Mouse (Mus musculus) kidney, embryonic 16.5 days (tissue): ENCODE results near the gene Srsf2. TPM values are rescaled to one million over a fixed set of nuclear protein-coding genes. Genes with fewer than 3 reads are reported as not detected.
A peak's percentile ranks its signal among the peaks of the same experiment; 100 is the strongest.
"Not testable (repeated sequence)": the region's sequence is repeated elsewhere in the genome, so short reads cannot be mapped to it uniquely, and the experiment has no call there.

Experiments
- ATAC-seq: fragments of 200-750 bp; cut with Nextera tagmentation; 2 replicates; pipeline ENCODE4 v1.8.0; 2017; ENCODE audit warnings: moderate TSS enrichment; ENCODE audit not compliant: low FRiP score, low TSS enrichment
- H3K27ac ChIP-seq: fragments of 300-500 bp; sonication (generic); 2 replicates; pipeline ENCODE4 v1.5.1; 2014; ENCODE audit warnings: low read length
- H3K27me3 ChIP-seq: fragments of 300-500 bp; sonication (generic); 2 replicates; pipeline ENCODE4 v1.6.1; 2014; ENCODE audit warnings: low read length, control low read depth, mixed read lengths; ENCODE audit not compliant: insufficient read depth
- H3K36me3 ChIP-seq: fragments of 300-500 bp; sonication (generic); 2 replicates; pipeline ENCODE4 v1.6.1; 2014; ENCODE audit warnings: low read length, control low read depth, mixed read lengths; ENCODE audit not compliant: insufficient read depth
- H3K4me1 ChIP-seq: fragments of 300-500 bp; sonication (generic); 2 replicates; pipeline ENCODE4 v1.6.1; 2014; ENCODE audit warnings: low read length, control low read depth, mixed read lengths; ENCODE audit not compliant: insufficient read depth
- H3K4me2 ChIP-seq: fragments of 300-500 bp; sonication (generic); replicated peaks from 2 replicates; pipeline ENCODE4 v1.6.1; 2014; ENCODE audit warnings: low read depth, low read length
- H3K4me3 ChIP-seq: fragments of 300-500 bp; sonication (generic); 2 replicates; pipeline ENCODE4 v1.5.1; 2014; ENCODE audit warnings: mild to moderate bottlenecking, low read length
- H3K9ac ChIP-seq: fragments of 300-500 bp; sonication (generic); replicated peaks from 2 replicates; pipeline ENCODE4 v1.6.1; 2014; ENCODE audit warnings: low read length
- H3K9me3 ChIP-seq: fragments of 300-500 bp; sonication (generic); 2 replicates; pipeline ENCODE4 v1.6.1; 2016; ENCODE audit warnings: low read length, control low read depth
- WGBS: fragments of 180-500 bp; shearing (Covaris S2); extraction: QIAGEN DNeasy Blood & Tissue Kit; methylation state at CpG from one replicate; pipeline ENCODE4 v1.1.7; 2014; 5-methylcytosine and 5-hydroxymethylcytosine counted together
- polyA plus RNA-seq: library from polyadenylated mRNA; unstranded; fragments of >200 nt; fragmentation: Nextera tagmentation; extraction: Ambion mirVana; gene quantifications from 2 replicates; pipeline ENCODE4 v1.2.1, GENCODE M21; 2015

Gene Srsf2
- polyA plus RNA-seq, 1 experiment from 2014 or later, result 729 TPM

DNA sequence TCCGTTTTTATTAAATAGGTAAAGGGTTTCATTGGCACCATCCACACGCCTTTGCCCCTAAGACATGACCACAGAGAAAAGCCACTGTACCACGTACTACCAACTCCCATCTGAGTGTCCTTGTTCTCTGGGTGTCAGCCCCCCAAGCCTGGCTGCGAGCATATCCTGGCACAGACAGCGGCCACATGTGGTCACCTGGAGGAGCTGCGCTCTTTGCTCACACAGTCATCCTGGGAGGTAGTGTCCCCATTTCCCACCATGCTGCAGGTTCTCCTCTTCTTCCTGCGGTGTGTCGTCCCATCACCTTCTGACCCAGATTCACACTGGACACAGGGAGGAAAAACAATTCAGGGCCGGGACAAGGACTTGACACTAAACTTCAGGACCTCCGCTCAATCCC lies 15.5 kb downstream of the Srsf2 start:
- H3K9me3 ChIP-seq, result no peaks in the 10 kb centered on the region
- H3K4me1 ChIP-seq, result peaks cover 27% of the 10 kb centered on the region
- H3K9ac ChIP-seq, result no peak overlapping the region
- H3K27ac ChIP-seq, result no peak overlapping the region
- H3K4me3 ChIP-seq, result no peak overlapping the region
- ATAC-seq, result no peak
- no peaks in the 10 kb centered on the region for H3K27me3 ChIP-seq
- peaks cover 65% of the 10 kb centered on the region for H3K36me3 ChIP-seq
- 94% methylated on average over 10 of the region's 10 CpGs for WGBS
- H3K4me2 ChIP-seq, result no peak overlapping the region

- Histone ChIP-seq H3K36me3 (peaks cover 70% of the 10 kb centered on the region), H3K4me2 (no peak overlapping the region), H3K27me3 (no peaks in the 10 kb centered on the region), H3K9me3 (no peaks in the 10 kb centered on the region), H3K27ac (no peak overlapping the region), H3K4me1 (peaks cover 19% of the 10 kb centered on the region), H3K9ac (no peak overlapping the region), H3K4me3 (no peak overlapping the region)
- no peak for ATAC-seq
- 93% methylated on average over 4 of the region's 4 CpGs for WGBS
These were observed 16.6 kb downstream of the Srsf2 start for GRCm38 (mm10) chr11:116836283-116836682.

DNA sequence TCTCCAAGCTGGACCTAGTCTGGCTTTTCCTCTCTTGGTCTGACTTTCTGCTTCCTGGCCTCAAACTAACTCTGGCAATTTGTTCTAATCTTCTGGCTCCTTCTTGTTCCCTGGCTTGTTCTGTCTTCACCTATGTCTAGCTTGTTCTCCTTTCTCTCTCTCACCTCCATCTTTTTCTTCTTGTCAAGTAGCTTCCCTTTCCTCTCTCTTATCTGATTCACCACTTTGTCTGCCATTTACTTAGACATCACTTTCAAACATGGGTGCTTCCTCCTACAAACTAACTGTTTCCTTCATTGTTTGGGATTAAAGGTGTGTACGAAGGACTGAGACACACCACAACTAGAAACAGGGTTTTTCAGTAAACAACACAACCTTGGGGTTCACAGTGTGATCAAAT lies 17.9 kb downstream of the Srsf2 start:
- no peak overlapping the region for H3K9ac ChIP-seq
- no peaks in the 10 kb centered on the region for H3K27me3 ChIP-seq
- peaks cover 63% of the 10 kb centered on the region for H3K36me3 ChIP-seq
- no peak for ATAC-seq
- peaks cover 5% of the 10 kb centered on the region for H3K4me1 ChIP-seq
- H3K4me2 ChIP-seq, result no peak overlapping the region
- no peak overlapping the region for H3K27ac ChIP-seq
- no peaks in the 10 kb centered on the region for H3K9me3 ChIP-seq
- 89% methylated on average over 1 of the region's 1 CpGs for WGBS
- H3K4me3 ChIP-seq, result no peak overlapping the region

- no peak overlapping the region for H3K9ac ChIP-seq
- WGBS, result 45% methylated on average over 4 of the region's 4 CpGs
These were observed 20.7 kb downstream of the Srsf2 start for GRCm38 (mm10) chr11:116832172-116832685.

GRCm38 (mm10) chr11:116827534-116828165 lies 25.2 kb downstream of the Srsf2 start, which contains the start of gene Mxra7:
Gene Mxra7 (minus strand): TSS chr11:116828046.
- no peaks in the 10 kb centered on the region for H3K27me3 ChIP-seq
- no peaks in the 10 kb centered on the region for H3K9me3 ChIP-seq
- H3K27ac ChIP-seq, result peak within 1 kb of the TSS; percentile 63; the same call in 1 of the 2 replicates
- peaks cover 35% of the 10 kb centered on the region for H3K4me1 ChIP-seq
- H3K9ac ChIP-seq, result peak within 1 kb of the TSS; percentile 93
- WGBS, result under 1% methylated on average over 68 of the region's 71 CpGs
- H3K36me3 ChIP-seq, result peaks cover 8% of the 10 kb centered on the region; the same call in 1 of the 2 replicates
- peak within 1 kb of the TSS; percentile 94 for H3K4me2 ChIP-seq
- ATAC-seq, result peak; percentile 58
- H3K4me3 ChIP-seq, result peak within 1 kb of the TSS; percentile 76

More at GRCm38 (mm10) chr11:116832172-116832685, 20.7 kb downstream of the Srsf2 start:
- no peak overlapping the region for H3K4me2 ChIP-seq
- H3K4me1 ChIP-seq, result peaks cover 10% of the 10 kb centered on the region
- H3K27me3 ChIP-seq, result no peaks in the 10 kb centered on the region
- H3K27ac ChIP-seq, result no peak overlapping the region
- no peak overlapping the region for H3K4me3 ChIP-seq
- H3K9me3 ChIP-seq, result no peaks in the 10 kb centered on the region
- ATAC-seq, result no peak
- peaks cover 38% of the 10 kb centered on the region for H3K36me3 ChIP-seq

- H3K27me3 ChIP-seq, result no peaks in the 10 kb centered on the region
- peak overlapping the region; percentile 76 for H3K4me3 ChIP-seq
- peaks cover 6% of the 10 kb centered on the region; the same call in 1 of the 2 replicates for H3K36me3 ChIP-seq
- 41% methylated on average over 17 of the region's 17 CpGs for WGBS
- no peaks in the 10 kb centered on the region for H3K9me3 ChIP-seq
- peak overlapping the region; percentile 63; the same call in 1 of the 2 replicates for H3K27ac ChIP-seq
- peak overlapping the region; percentile 93 for H3K9ac ChIP-seq
- ATAC-seq, result peak; percentile 14; the same call in 1 of the 2 replicates
- peak overlapping the region; percentile 94 for H3K4me2 ChIP-seq
- peaks cover 36% of the 10 kb centered on the region for H3K4me1 ChIP-seq
These were observed 26.1 kb downstream of the Srsf2 start for GRCm38 (mm10) chr11:116826550-116827504.

- ATAC-seq, result no peak
- Histone ChIP-seq H3K9me3 (no peaks in the 10 kb centered on the region), H3K36me3 (no peaks in the 10 kb centered on the region), H3K4me3 (no peak overlapping the region), H3K4me1 (peaks cover 47% of the 10 kb centered on the region), H3K9ac (no peak overlapping the region), H3K27ac (0 out of 2 replicates have a peak overlapping the region, but pooled peaks have one; percentile 45), H3K4me2 (no peak overlapping the region; the same call in 1 of the 2 replicates), H3K27me3 (no peaks in the 10 kb centered on the region)
- WGBS, result 51% methylated on average over 4 of the region's 5 CpGs
These were observed 27.7 kb downstream of the Srsf2 start for GRCm38 (mm10) chr11:116825230-116825629.

DNA sequence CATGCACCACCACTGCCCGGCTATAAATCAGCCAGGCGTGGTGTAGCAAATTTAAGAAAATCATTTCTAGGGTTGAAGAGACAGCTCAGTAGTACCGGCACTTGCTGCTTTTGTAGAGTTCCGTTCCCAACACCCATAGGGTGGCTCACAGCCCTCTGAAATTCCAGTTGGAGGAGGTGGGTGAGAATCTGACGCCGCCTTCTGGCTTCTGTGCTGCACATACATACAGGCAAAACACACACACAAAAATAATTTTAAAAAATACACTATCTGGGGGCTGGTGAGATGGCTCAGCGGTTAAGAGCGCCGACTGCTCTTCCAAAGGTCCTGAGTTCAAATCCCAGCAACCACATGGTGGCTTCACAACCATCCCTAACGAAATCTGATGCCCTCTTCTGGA lies 29.0 kb downstream of the Srsf2 start:
- H3K9ac ChIP-seq, ATAC-seq, H3K36me3 ChIP-seq, H3K9me3 ChIP-seq, H3K27me3 ChIP-seq, H3K4me3 ChIP-seq, H3K4me2 ChIP-seq, H3K27ac ChIP-seq: not testable (repeated sequence)
- WGBS, result 96% methylated on average over 10 of the region's 10 CpGs
- peaks cover 47% of the 10 kb centered on the region for H3K4me1 ChIP-seq

GRCm38 (mm10) chr11:116823255-116823654 lies 29.6 kb downstream of the Srsf2 start:
- no peaks in the 10 kb centered on the region for H3K36me3 ChIP-seq
- no peaks in the 10 kb centered on the region for H3K9me3 ChIP-seq
- no peak overlapping the region for H3K9ac ChIP-seq
- H3K27ac ChIP-seq, result no peak overlapping the region
- H3K27me3 ChIP-seq, result no peaks in the 10 kb centered on the region
- no peak overlapping the region for H3K4me3 ChIP-seq
- H3K4me2 ChIP-seq, result no peak overlapping the region
- WGBS, result 100% methylated on average over 2 of the region's 2 CpGs
- peaks cover 51% of the 10 kb centered on the region for H3K4me1 ChIP-seq
- ATAC-seq, result no peak
